Mouse (Mus musculus) G1E (cell line): ENCODE data around the gene Fitm1. TPM values are rescaled to one million over a fixed set of nuclear protein-coding genes. Genes with fewer than 3 reads are reported as not detected.

Experiments used
- ATAC-seq: 2 replicates; pipeline ENCODE4 v1.8.0; 2016; ENCODE audit warnings: mild to moderate bottlenecking; ENCODE audit not compliant: insufficient number of reproducible peaks, poor library complexity, low FRiP score, severe bottlenecking; ENCODE audit errors: extremely low read depth
- DNase-seq: peaks from one replicate; pipeline ENCODE4 v3.0.0; 2012; ENCODE audit warnings: low spot score
- H3K27me3 ChIP-seq: 2 replicates; pipeline ENCODE4 v1.6.1; 2012; ENCODE audit warnings: mild to moderate bottlenecking, low read length, inconsistent platforms; ENCODE audit not compliant: insufficient read depth
- H3K36me3 ChIP-seq: replicated peaks from 2 replicates; pipeline ENCODE3; 2012; ENCODE audit warnings: mild to moderate bottlenecking, inconsistent platforms
- H3K4me1 ChIP-seq: 2 replicates; pipeline ENCODE4 v1.6.1; 2012; ENCODE audit warnings: low read depth, low read length, inconsistent platforms, mixed read lengths; ENCODE audit not compliant: insufficient read depth
- H3K4me3 ChIP-seq: 2 replicates; pipeline ENCODE4 v1.5.1; 2012; ENCODE audit warnings: low read depth, mild to moderate bottlenecking, inconsistent platforms, low read length, moderate library complexity, mixed read lengths
- H3K9me3 ChIP-seq: replicated peaks from 2 replicates; pipeline ENCODE4 v1.6.1; 2012; ENCODE audit warnings: inconsistent platforms
- CTCF ChIP-seq: IDR thresholded peaks from 2 replicates; pipeline ENCODE4 v1.5.1; 2012; ENCODE audit warnings: low read depth, low read length, inconsistent platforms, mixed read lengths
- GATA1 ChIP-seq: IDR thresholded peaks from 2 replicates; pipeline ENCODE4 v1.6.1; 2012; ENCODE audit warnings: borderline replicate concordance, low read length, inconsistent platforms, mixed read lengths
- GATA2 ChIP-seq: IDR thresholded peaks from 2 replicates; pipeline ENCODE4 v1.6.1; 2012; ENCODE audit warnings: low read depth, low read length, inconsistent platforms, borderline replicate concordance
- POLR2AphosphoS5 ChIP-seq: IDR thresholded peaks from 2 replicates; pipeline ENCODE4 v1.6.1; 2012; ENCODE audit warnings: low read depth, low read length, inconsistent platforms; ENCODE audit not compliant: insufficient replicate concordance
- TAL1 ChIP-seq: conservative IDR thresholded peaks from 2 replicates; pipeline ENCODE4 v1.6.1; 2012; ENCODE audit warnings: low read depth, low read length, inconsistent platforms, mixed read lengths
- polyA plus RNA-seq: library from polyadenylated mRNA; stranded (reverse); fragments of >175 nt; gene quantifications from 2 replicates; pipeline ENCODE4 v1.2.3, GENCODE M21; 2012
- total RNA-seq, 2 experiments: library from RNA; stranded (forward) in 1 of 2; stranded (reverse) in 1 of 2; fragments of 200-1000 nt in 1 of 2; fragments of >200 nt in 1 of 2; fragmentation: Nextera tagmentation in 1 of 2; gene quantifications; 2 replicates each; pipeline ENCODE4 v1.2.3; 2014 to 2017

Gene Fitm1
- total and polyA plus RNA-seq, 3 experiments, result not detected

GRCm38 (mm10) chr14:55577871-55578667, 2.7 kb downstream of the Fitm1 start, which contains the start of gene Psme1:
Gene Psme1, plus strand, starts transcription at chr14:55578123.
- peak; percentile 82 for ATAC-seq
- peaks cover 35% of the 10 kb centered on the region for H3K36me3 ChIP-seq
- H3K27me3 ChIP-seq, result no peaks in the 10 kb centered on the region; the same call in 1 of the 2 replicates
- peak within 1 kb of the TSS; percentile 79 for H3K4me3 ChIP-seq
- no peaks in the 10 kb centered on the region for H3K9me3 ChIP-seq
- TF ChIP-seq POLR2AphosphoS5, result no peak
- TF ChIP-seq TAL1, result no peak
- TF ChIP-seq CTCF, result no peak
- TF ChIP-seq GATA1, result no peak
- no peak for TF ChIP-seq GATA2
- peak; percentile 94 for DNase-seq
- H3K4me1 ChIP-seq, result peaks cover 66% of the 10 kb centered on the region

- H3K27me3 ChIP-seq, result no peaks in the 10 kb centered on the region; the same call in 1 of the 2 replicates
- no peak for TF ChIP-seq GATA2
- TF ChIP-seq CTCF, result no peak
- TF ChIP-seq TAL1, result no peak
- no peak for TF ChIP-seq GATA1
- no peak for TF ChIP-seq POLR2AphosphoS5
- DNase-seq (peak; percentile 29), ATAC-seq (peak; percentile 25; the same call in 1 of the 2 replicates)
- no peaks in the 10 kb centered on the region for H3K9me3 ChIP-seq
- peaks cover 72% of the 10 kb centered on the region for H3K4me1 ChIP-seq
- peaks cover 40% of the 10 kb centered on the region for H3K36me3 ChIP-seq
- peak overlapping the region; percentile 79 for H3K4me3 ChIP-seq
These were observed 3.4 kb downstream of the Fitm1 start for GRCm38 (mm10) chr14:55578668-55579269.

GRCm38 (mm10) chr14:55579511-55580496, 4.4 kb downstream of the Fitm1 start:
- no peak for DNase-seq
- Histone ChIP-seq H3K4me3 (peak overlapping the region; percentile 79; the same call in 1 of the 2 replicates), H3K9me3 (no peaks in the 10 kb centered on the region), H3K4me1 (peaks cover 75% of the 10 kb centered on the region), H3K36me3 (peaks cover 40% of the 10 kb centered on the region), H3K27me3 (no peaks in the 10 kb centered on the region; the same call in 1 of the 2 replicates)
- no peak for TF ChIP-seq CTCF
- no peak for TF ChIP-seq GATA2
- no peak for TF ChIP-seq POLR2AphosphoS5
- TF ChIP-seq GATA1, result no peak
- TF ChIP-seq TAL1, result no peak
- ATAC-seq, result no peak

GRCm38 (mm10) chr14:55580731-55581130, 5.3 kb downstream of the Fitm1 start:
- DNase-seq, result no peak
- TF ChIP-seq POLR2AphosphoS5 (no peak), GATA2 (no peak), CTCF (no peak), TAL1 (no peak), GATA1 (no peak)
- H3K4me1 ChIP-seq, result peaks cover 77% of the 10 kb centered on the region

GRCm38 (mm10) chr14:55581981-55582681, 6.7 kb downstream of the Fitm1 start:
- Histone ChIP-seq H3K4me1 (peaks cover 80% of the 10 kb centered on the region), H3K9me3 (no peaks in the 10 kb centered on the region), H3K4me3 (no peak overlapping the region), H3K27me3 (no peaks in the 10 kb centered on the region), H3K36me3 (peaks cover 43% of the 10 kb centered on the region)
- ATAC-seq (no peak), DNase-seq (no peak)
- TF ChIP-seq TAL1 (no peak), CTCF (peak; percentile 13; the same call in 1 of the 2 replicates)

More at GRCm38 (mm10) chr14:55580731-55581130, 5.3 kb downstream of the Fitm1 start:
- H3K4me3 ChIP-seq, result no peak overlapping the region
- no peaks in the 10 kb centered on the region for H3K9me3 ChIP-seq
- peaks cover 40% of the 10 kb centered on the region for H3K36me3 ChIP-seq
- ATAC-seq, result no peak
- no peaks in the 10 kb centered on the region for H3K27me3 ChIP-seq
